Mouse (Mus musculus) midbrain, embryonic 12.5 days (tissue): ENCODE data around the gene Sub1. TPM values are rescaled to one million over a fixed set of nuclear protein-coding genes. Genes with fewer than 3 reads are reported as not detected.

Source experiments
- ATAC-seq: fragments of 200-750 bp; cut with Nextera tagmentation; 2 replicates; pipeline ENCODE4 v1.8.0; 2017; ENCODE audit warnings: low read depth, moderate TSS enrichment, moderate library complexity; ENCODE audit not compliant: low FRiP score
- H3K27ac ChIP-seq: fragments of 300-500 bp; sonication (generic); replicated peaks from 2 replicates; pipeline ENCODE4 v1.5.1; 2016; ENCODE audit warnings: mild to moderate bottlenecking
- H3K27me3 ChIP-seq: fragments of 300-500 bp; sonication (generic); 2 replicates; pipeline ENCODE4 v1.6.1; 2016; ENCODE audit warnings: mild to moderate bottlenecking
- H3K36me3 ChIP-seq: fragments of 300-500 bp; sonication (generic); 2 replicates; pipeline ENCODE4 v1.6.1; 2016
- H3K4me1 ChIP-seq: fragments of 300-500 bp; sonication (generic); 2 replicates; pipeline ENCODE4 v1.6.1; 2016
- H3K4me2 ChIP-seq: fragments of 300-500 bp; sonication (generic); replicated peaks from 2 replicates; pipeline ENCODE4 v1.6.1; 2016; ENCODE audit warnings: mild to moderate bottlenecking, moderate library complexity
- H3K4me3 ChIP-seq: fragments of 300-500 bp; sonication (generic); 2 replicates; pipeline ENCODE4 v1.5.1; 2016; ENCODE audit warnings: mild to moderate bottlenecking
- H3K9ac ChIP-seq: fragments of 300-500 bp; sonication (generic); replicated peaks from 2 replicates; pipeline ENCODE4 v1.6.1; 2016; ENCODE audit warnings: mild to moderate bottlenecking, moderate library complexity
- H3K9me3 ChIP-seq: fragments of 300-500 bp; sonication (generic); 2 replicates; pipeline ENCODE4 v1.6.1; 2016; ENCODE audit warnings: mild to moderate bottlenecking
- WGBS: fragments of 180-500 bp; shearing (Covaris S2); methylation state at CpG from one replicate; pipeline ENCODE4 v1.1.7; 2016; 5-methylcytosine and 5-hydroxymethylcytosine counted together
- polyA plus RNA-seq: library from polyadenylated mRNA; unstranded; fragments of >200 nt; fragmentation: Nextera tagmentation; extraction: Ambion mirVana; gene quantifications from 2 replicates; pipeline ENCODE4 v1.2.1, GENCODE M21; 2016

Gene Sub1
- 641 and 665 TPM in 2 replicates for polyA plus RNA-seq

DNA sequence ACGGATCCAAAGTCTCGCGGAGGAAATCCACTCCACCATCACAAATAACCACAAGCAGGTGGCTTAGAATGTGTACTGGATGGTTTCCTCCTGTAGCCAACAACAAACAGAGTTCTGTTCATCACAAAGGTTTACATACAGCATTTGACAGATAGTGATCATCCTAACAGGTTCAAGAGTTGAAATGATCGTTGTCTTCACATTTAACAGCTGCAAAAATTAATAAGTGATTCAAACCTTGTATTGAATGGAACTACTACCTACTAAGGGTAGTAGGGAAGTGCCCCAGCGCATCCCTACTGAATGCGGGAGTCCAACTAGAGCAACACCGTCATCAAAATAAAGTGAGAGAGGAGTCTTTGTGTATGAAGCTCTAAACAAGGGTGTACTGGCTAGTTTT is at the start of gene Sub1:
TSS of gene Sub1 (minus strand) at position 101 of the 400 bp plus-strand sequence.
- H3K9me3 ChIP-seq = no peaks in the 10 kb centered on the region
- H3K4me1 ChIP-seq = peaks cover 19% of the 10 kb centered on the region
- peaks cover 14% of the 10 kb centered on the region for H3K36me3 ChIP-seq
- WGBS = 92% methylated on average over 7 of the region's 7 CpGs
- H3K4me3 ChIP-seq = peak within 1 kb of the TSS; percentile 80
- H3K9ac ChIP-seq = peak within 1 kb of the TSS; percentile 95
- ATAC-seq = no peak
- H3K27ac ChIP-seq = peak within 1 kb of the TSS; percentile 89
- H3K4me2 ChIP-seq = peak within 1 kb of the TSS; percentile 65
- no peaks in the 10 kb centered on the region for H3K27me3 ChIP-seq

GRCm38 (mm10) chr15:12040407-12040710 is 43.6 kb upstream of the Sub1 start:
- Histone ChIP-seq H3K27ac (no peak overlapping the region), H3K4me2 (no peak overlapping the region), H3K4me3 (no peak overlapping the region), H3K36me3 (no peaks in the 10 kb centered on the region), H3K27me3 (no peaks in the 10 kb centered on the region), H3K4me1 (peaks cover 15% of the 10 kb centered on the region), H3K9ac (no peak overlapping the region), H3K9me3 (no peaks in the 10 kb centered on the region)
- WGBS = 69% methylated on average over 5 of the region's 5 CpGs
- ATAC-seq = no peak

GRCm38 (mm10) chr15:12039671-12040406 is 43.1 kb upstream of the Sub1 start:
- Histone ChIP-seq H3K9me3 (no peaks in the 10 kb centered on the region), H3K4me1 (peaks cover 15% of the 10 kb centered on the region), H3K4me3 (no peak overlapping the region), H3K27ac (no peak overlapping the region; the same call in 1 of the 2 replicates), H3K4me2 (no peak overlapping the region), H3K27me3 (no peaks in the 10 kb centered on the region), H3K36me3 (no peaks in the 10 kb centered on the region), H3K9ac (no peak overlapping the region)
- ATAC-seq = peak; percentile 59
- 68% methylated on average over 15 of the region's 15 CpGs for WGBS

- no peak overlapping the region for H3K4me3 ChIP-seq
- no peak overlapping the region for H3K9ac ChIP-seq
- WGBS = 71% methylated on average over 10 of the region's 10 CpGs
- H3K36me3 ChIP-seq = no peaks in the 10 kb centered on the region
- H3K4me1 ChIP-seq = peaks cover 15% of the 10 kb centered on the region
- no peaks in the 10 kb centered on the region for H3K9me3 ChIP-seq
- H3K27ac ChIP-seq = no peak overlapping the region
- no peaks in the 10 kb centered on the region for H3K27me3 ChIP-seq
- ATAC-seq = peak; percentile 45
- H3K4me2 ChIP-seq = no peak overlapping the region
Measured at GRCm38 (mm10) chr15:12039256-12039655, 42.5 kb upstream of the Sub1 start.

DNA sequence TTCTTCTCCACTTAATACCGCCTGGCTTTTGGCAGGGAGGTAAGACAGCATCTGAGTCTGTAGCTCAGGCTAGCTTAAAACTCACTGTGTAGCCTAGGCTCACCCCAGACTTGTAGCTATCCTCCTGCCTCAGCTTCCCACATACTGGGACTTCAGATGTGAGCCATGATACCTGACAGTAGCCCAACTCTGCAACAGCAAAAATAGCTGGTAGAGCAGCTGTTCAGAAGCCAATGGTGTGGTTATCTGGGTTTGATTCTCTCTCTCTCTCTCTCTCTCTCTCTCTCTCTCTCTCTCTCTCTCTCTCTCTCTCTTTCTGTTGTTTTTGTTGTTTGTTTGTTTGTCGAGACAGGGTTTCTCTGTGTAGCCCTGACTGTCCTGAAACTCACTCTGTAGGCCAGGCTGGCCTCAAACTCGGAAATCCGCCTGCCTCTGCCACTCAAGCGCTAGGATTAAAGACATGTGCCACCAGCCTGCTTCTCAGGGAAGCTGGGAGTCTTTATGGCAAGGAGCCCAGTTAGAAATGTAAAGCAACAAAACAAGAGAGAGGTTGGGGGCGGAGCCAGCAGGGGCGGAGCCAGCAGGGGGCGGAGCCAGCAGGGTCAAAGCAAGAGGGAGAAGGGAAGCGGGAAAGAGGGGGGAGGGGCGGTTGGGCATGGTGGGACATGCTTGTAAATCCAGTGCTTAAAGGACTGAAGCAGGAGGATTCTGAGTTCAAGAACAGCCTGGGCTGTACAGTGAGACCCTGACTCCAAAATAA is 41.3 kb upstream of the Sub1 start:
- Histone ChIP-seq H3K4me2 (no peak overlapping the region), H3K36me3 (no peaks in the 10 kb centered on the region), H3K9ac (no peak overlapping the region), H3K4me1 (peaks cover 15% of the 10 kb centered on the region), H3K4me3 (no peak overlapping the region), H3K9me3 (no peaks in the 10 kb centered on the region), H3K27me3 (no peaks in the 10 kb centered on the region), H3K27ac (no peak overlapping the region)
- 79% methylated on average over 10 of the region's 10 CpGs for WGBS
- no peak for ATAC-seq

DNA sequence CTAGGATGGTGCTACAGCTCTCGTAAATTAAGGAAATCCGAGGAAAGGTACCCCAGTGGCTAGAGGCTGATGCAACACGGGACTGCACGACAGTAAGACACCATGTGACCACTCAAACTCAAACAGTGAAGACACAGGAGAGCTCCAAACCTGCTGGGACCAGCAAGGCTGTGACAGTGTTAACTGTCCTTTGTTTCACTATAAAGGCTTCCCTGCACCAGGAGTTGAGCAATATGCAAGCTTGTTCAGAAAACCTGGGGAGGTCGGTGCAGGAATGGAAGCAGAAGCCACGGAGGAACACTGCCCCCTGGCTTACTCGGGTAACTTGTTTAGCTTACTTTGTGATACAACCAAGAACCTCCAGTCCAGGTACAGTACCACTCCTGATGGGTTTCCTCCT is 40.4 kb upstream of the Sub1 start:
- Histone ChIP-seq H3K9ac (no peak overlapping the region), H3K27me3 (no peaks in the 10 kb centered on the region), H3K4me2 (no peak overlapping the region), H3K27ac (no peak overlapping the region), H3K4me1 (peaks cover 15% of the 10 kb centered on the region), H3K4me3 (no peak overlapping the region), H3K9me3 (no peaks in the 10 kb centered on the region), H3K36me3 (no peaks in the 10 kb centered on the region)
- 69% methylated on average over 7 of the region's 7 CpGs for WGBS
- no peak for ATAC-seq

- Histone ChIP-seq H3K4me1 (peaks cover 15% of the 10 kb centered on the region), H3K27me3 (no peaks in the 10 kb centered on the region), H3K27ac (no peak overlapping the region), H3K4me3 (no peak overlapping the region), H3K36me3 (no peaks in the 10 kb centered on the region), H3K4me2 (no peak overlapping the region), H3K9me3 (no peaks in the 10 kb centered on the region), H3K9ac (no peak overlapping the region)
- no peak for ATAC-seq
- whole genome bisulfite sequencing = 82% methylated on average over 5 of the region's 5 CpGs
Measured at GRCm38 (mm10) chr15:12036675-12037074, 39.9 kb upstream of the Sub1 start.

DNA sequence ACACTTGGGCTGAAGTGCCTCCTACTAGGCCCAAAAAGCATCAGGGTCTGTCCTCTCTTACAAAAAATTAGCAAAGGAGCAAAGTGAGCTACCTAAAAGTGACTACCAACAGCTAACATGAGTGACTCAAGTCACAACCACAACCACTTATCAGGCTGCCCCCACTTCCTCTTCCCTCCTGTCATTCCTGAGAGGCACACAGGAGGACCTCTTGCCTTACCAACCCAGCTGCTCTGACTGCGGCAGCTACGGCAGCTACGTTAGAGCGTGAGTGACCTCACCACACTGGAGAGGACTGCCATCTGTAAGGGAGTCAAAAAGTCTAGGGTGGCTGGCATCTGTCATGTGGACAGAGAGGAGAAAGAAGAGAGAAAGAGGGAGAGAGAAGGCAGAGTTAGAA is 37.5 kb upstream of the Sub1 start:
- no peak overlapping the region for H3K27ac ChIP-seq
- no peaks in the 10 kb centered on the region for H3K27me3 ChIP-seq
- WGBS = 92% methylated on average over 4 of the region's 4 CpGs
- ATAC-seq = no peak
- no peak overlapping the region for H3K4me2 ChIP-seq
- no peaks in the 10 kb centered on the region for H3K36me3 ChIP-seq
- no peak overlapping the region for H3K9ac ChIP-seq
- H3K4me1 ChIP-seq = peaks cover 4% of the 10 kb centered on the region
- no peaks in the 10 kb centered on the region for H3K9me3 ChIP-seq
- H3K4me3 ChIP-seq = no peak overlapping the region

GRCm38 (mm10) chr15:12033155-12033554 is 36.4 kb upstream of the Sub1 start:
- Histone ChIP-seq H3K4me1 (no peaks in the 10 kb centered on the region), H3K27me3 (no peaks in the 10 kb centered on the region), H3K9me3 (no peaks in the 10 kb centered on the region), H3K4me3 (no peak overlapping the region), H3K27ac (no peak overlapping the region), H3K9ac (no peak overlapping the region), H3K36me3 (no peaks in the 10 kb centered on the region), H3K4me2 (no peak overlapping the region)
- no peak for ATAC-seq

DNA sequence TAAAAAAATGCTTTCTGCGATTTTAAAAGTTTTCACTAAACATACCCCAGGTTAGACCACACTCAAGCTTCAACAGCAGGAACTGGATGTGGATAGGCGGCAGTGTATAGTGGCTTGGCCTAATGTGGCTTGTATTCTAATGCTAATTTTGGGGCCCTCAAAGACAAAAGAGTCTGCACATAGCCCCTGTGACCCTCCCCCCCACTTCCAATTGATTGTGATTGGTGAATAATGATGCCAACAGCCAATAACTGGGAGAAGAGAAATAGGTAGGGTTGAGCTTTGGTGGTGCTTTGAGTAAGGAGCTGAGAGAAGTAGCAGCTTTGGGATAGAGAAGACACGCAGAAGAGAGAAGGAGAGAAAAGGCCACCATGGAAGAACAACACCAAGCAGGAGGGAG is 35.7 kb upstream of the Sub1 start:
- Histone ChIP-seq H3K27me3 (no peaks in the 10 kb centered on the region), H3K4me2 (no peak overlapping the region), H3K4me3 (no peak overlapping the region), H3K9me3 (no peaks in the 10 kb centered on the region), H3K4me1 (no peaks in the 10 kb centered on the region), H3K27ac (no peak overlapping the region), H3K36me3 (no peaks in the 10 kb centered on the region), H3K9ac (no peak overlapping the region)
- no peak for ATAC-seq
- WGBS = 71% methylated on average over 3 of the region's 3 CpGs

DNA sequence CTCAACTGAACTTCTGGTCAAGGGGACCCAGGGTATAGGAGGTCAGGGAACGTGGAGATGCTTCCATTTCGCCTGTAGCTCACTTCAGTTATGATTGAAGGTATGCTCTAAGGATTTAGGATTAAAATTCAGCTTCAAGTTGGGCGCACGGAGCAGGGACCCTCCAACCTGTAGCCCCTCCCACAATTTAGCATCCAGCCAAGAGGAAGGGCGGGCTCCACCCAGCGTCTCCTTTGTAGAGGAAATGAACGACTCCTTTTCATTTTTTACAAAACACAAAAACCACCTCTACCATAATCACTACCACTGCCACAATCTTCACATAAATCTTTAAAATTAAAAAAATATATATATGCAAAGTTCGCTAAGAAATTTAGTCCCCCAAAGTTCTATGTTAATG is 35.1 kb upstream of the Sub1 start:
- H3K4me1 ChIP-seq = no peaks in the 10 kb centered on the region
- H3K9ac ChIP-seq = no peak overlapping the region
- ATAC-seq = no peak
- no peaks in the 10 kb centered on the region for H3K27me3 ChIP-seq
- no peak overlapping the region for H3K4me3 ChIP-seq
- no peak overlapping the region for H3K27ac ChIP-seq
- H3K4me2 ChIP-seq = no peak overlapping the region
- H3K9me3 ChIP-seq = no peaks in the 10 kb centered on the region
- H3K36me3 ChIP-seq = no peaks in the 10 kb centered on the region
- WGBS = 90% methylated on average over 8 of the region's 8 CpGs

DNA sequence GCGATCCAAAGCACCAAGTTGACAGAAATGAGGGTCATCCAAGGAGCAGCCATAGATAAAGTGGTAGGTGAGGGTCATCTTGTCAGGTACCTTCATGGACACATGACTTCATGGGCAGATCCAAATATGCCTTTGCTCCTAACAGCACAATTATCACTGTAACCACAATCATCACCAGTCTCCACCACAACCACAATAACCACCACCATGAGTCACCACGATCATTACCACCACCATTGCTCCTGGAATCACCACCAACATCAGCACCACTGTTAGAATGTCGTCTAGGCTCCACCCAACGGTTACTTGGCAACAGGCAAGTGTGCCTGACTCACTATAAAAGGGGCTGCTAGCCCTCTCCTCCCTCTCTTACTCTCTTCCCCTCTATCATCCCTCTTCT is 33.4 kb upstream of the Sub1 start:
- no peak overlapping the region for H3K4me2 ChIP-seq
- no peaks in the 10 kb centered on the region for H3K36me3 ChIP-seq
- no peak overlapping the region for H3K4me3 ChIP-seq
- no peak overlapping the region for H3K9ac ChIP-seq
- no peak overlapping the region for H3K27ac ChIP-seq
- H3K27me3 ChIP-seq = no peaks in the 10 kb centered on the region
- H3K9me3 ChIP-seq = no peaks in the 10 kb centered on the region
- 84% methylated on average over 4 of the region's 4 CpGs for WGBS
- H3K4me1 ChIP-seq = no peaks in the 10 kb centered on the region
- no peak for ATAC-seq
